8 mouse cellular contexts compared by ENCODE assay signal in genomic region chr2:127584436-127584858, GRCm38 (mm10). TPM values are rescaled to one million over a fixed set of nuclear protein-coding genes. Genes with fewer than 3 reads are reported as not detected.
A peak's percentile ranks its signal among the peaks of the same experiment; 100 is the strongest.
DNase-seq lines count a peak whose midpoint lies in the region; ATAC-seq and TF ChIP-seq lines count a peak whose summit lies in the region.

No protein-coding gene starts in this region.

- no peaks in the 10 kb centered on the region for H3K9me3 ChIP-seq in kidney, embryonic 14.5 days (ENCODE audit: control insufficient read depth, low read length)
- no peaks in the 10 kb centered on the region for H3K9me3 ChIP-seq in limb, embryonic 15.5 days

- peak overlapping the region; percentile 65 for H3K4me3 ChIP-seq in bone marrow macrophage, adult 2 months (ENCODE audit: insufficient read depth, low read length)
- H3K4me3 ChIP-seq in embryonic fibroblast, embryonic 13.5 days (ENCODE audit: insufficient read depth, low read length): peak overlapping the region; percentile 82
- peak overlapping the region; percentile 62 for H3K4me3 ChIP-seq in kidney, embryonic 14.5 days (ENCODE audit: low read length)
- peak overlapping the region; percentile 67 for H3K4me3 ChIP-seq in limb, embryonic 15.5 days

- H3K4me2 ChIP-seq in kidney, embryonic 14.5 days (replicated peaks; ENCODE audit: low read depth, low read length): peak overlapping the region; percentile 70
- peak overlapping the region; percentile 64 for H3K4me2 ChIP-seq in limb, embryonic 15.5 days

- peak overlapping the region; percentile 71 for H3K9ac ChIP-seq in kidney, embryonic 14.5 days (ENCODE audit: low read depth, low read length)
- peak overlapping the region; percentile 41 for H3K9ac ChIP-seq in limb, embryonic 15.5 days

- DNase-seq in A20 (ENCODE audit: low read depth, low spot score): peak; percentile 94
- peak; percentile 93 for DNase-seq in heart, adult 9 months (ENCODE audit: low spot score in 2 of 2)
- peak; percentile 57 to 79 for DNase-seq in monocyte, adult 2 months (ENCODE audit: low read depth in 1 of 2, low spot score in 2 of 2)
- peak; percentile 90 to 92 for DNase-seq in spleen, postnatal 36 days (ENCODE audit: low spot score in 2 of 2)

- no peaks in the 10 kb centered on the region; the same call in 1 of the 2 replicates for H3K27me3 ChIP-seq in kidney, embryonic 14.5 days (ENCODE audit: control insufficient read depth, insufficient read depth, low read length)
- no peaks in the 10 kb centered on the region for H3K27me3 ChIP-seq in limb, embryonic 15.5 days

- WGBS in kidney, embryonic 14.5 days: under 1% methylated on average over 24 of the region's 24 CpGs
- under 1% methylated on average over 24 of the region's 24 CpGs for WGBS in limb, embryonic 15.5 days

- H3K36me3 ChIP-seq in kidney, embryonic 14.5 days (ENCODE audit: control insufficient read depth, insufficient read depth, low read length): no peaks in the 10 kb centered on the region; the same call in 1 of the 2 replicates
- 0 out of 2 replicates have a peak, but pooled peaks cover 5% of the 10 kb centered on the region for H3K36me3 ChIP-seq in limb, embryonic 15.5 days

- TF ChIP-seq POLR2A in bone marrow macrophage, adult 2 months (IDR thresholded peaks at IDR 0.05; ENCODE audit: borderline replicate concordance, low read depth, low read length): no peak
- TF ChIP-seq POLR2A in embryonic fibroblast, embryonic 13.5 days (IDR thresholded peaks at IDR 0.05; ENCODE audit: low read depth, low read length): peak; percentile 96

- H3K27ac ChIP-seq in bone marrow macrophage, adult 2 months (ENCODE audit: insufficient read depth, low read depth, low read length): no peak overlapping the region
- no peak overlapping the region for H3K27ac ChIP-seq in embryonic fibroblast, embryonic 13.5 days (ENCODE audit: insufficient read depth, low read length)
- H3K27ac ChIP-seq in kidney, embryonic 14.5 days (ENCODE audit: low read depth, low read length): no peak overlapping the region
- H3K27ac ChIP-seq in limb, embryonic 15.5 days: no peak overlapping the region

- TF ChIP-seq CTCF in bone marrow macrophage, adult 2 months (IDR thresholded peaks at IDR 0.05; ENCODE audit: low read depth, low read length): no peak
- no peak for TF ChIP-seq CTCF in embryonic fibroblast, embryonic 13.5 days (IDR thresholded peaks at IDR 0.05; ENCODE audit: borderline replicate concordance, insufficient read depth, low read length)

- H3K4me1 ChIP-seq in bone marrow macrophage, adult 2 months (ENCODE audit: control insufficient read depth, insufficient read depth, low read length): peaks cover 25% of the 10 kb centered on the region
- no peaks in the 10 kb centered on the region for H3K4me1 ChIP-seq in embryonic fibroblast, embryonic 13.5 days (ENCODE audit: control insufficient read depth, insufficient read depth, low read length)
- peaks cover 14% of the 10 kb centered on the region for H3K4me1 ChIP-seq in kidney, embryonic 14.5 days (ENCODE audit: control insufficient read depth, insufficient read depth, low read length)
- peaks cover 31% of the 10 kb centered on the region for H3K4me1 ChIP-seq in limb, embryonic 15.5 days

- ATAC-seq in kidney, embryonic 14.5 days (ENCODE audit: low FRiP score, low TSS enrichment): peak; percentile 90
- ATAC-seq in limb, embryonic 15.5 days (ENCODE audit: insufficient number of reproducible peaks, low FRiP score, low TSS enrichment, low read depth): peak; percentile 73

RNA-seq across cellular contexts. Expression of gene Zfp661, which starts 2.4 kb away (rescaled TPM):
- polyA plus RNA-seq in bone marrow macrophage, adult 2 months (2012; ENCODE audit: insufficient read depth, insufficient read length, missing spikeins): 3.9 and 6.0 TPM in 2 replicates
- polyA plus RNA-seq in embryonic fibroblast, embryonic 13.5 days (2011; ENCODE audit: insufficient read length, low read depth, missing spikeins): 2.9 and 3.1 TPM in 2 replicates
- polyA plus RNA-seq in kidney, embryonic 14.5 days (2014; fragmentation: Nextera tagmentation; extraction: Ambion mirVana): 2.8 and 5.7 TPM in 2 replicates
- polyA plus RNA-seq in limb, embryonic 15.5 days (2015; fragmentation: Nextera tagmentation; extraction: Ambion mirVana): 4.7 and 5.8 TPM in 2 replicates

RNA-seq across cellular contexts. Expression of gene Mrps5, which starts 2.6 kb away (rescaled TPM):
- polyA plus RNA-seq in bone marrow macrophage, adult 2 months (2012; ENCODE audit: insufficient read depth, insufficient read length, missing spikeins): 50.9 and 51.2 TPM in 2 replicates
- 57.6 and 70.3 TPM in 2 replicates for polyA plus RNA-seq in embryonic fibroblast, embryonic 13.5 days (2011; ENCODE audit: insufficient read length, low read depth, missing spikeins)
- polyA plus RNA-seq in kidney, embryonic 14.5 days (2014; fragmentation: Nextera tagmentation; extraction: Ambion mirVana): 142 and 146 TPM in 2 replicates
- 116 and 123 TPM in 2 replicates for polyA plus RNA-seq in limb, embryonic 15.5 days (2015; fragmentation: Nextera tagmentation; extraction: Ambion mirVana)

RNA-seq across cellular contexts. Expression of gene Prom2, which starts 43.2 kb away (rescaled TPM):
- polyA plus RNA-seq in bone marrow macrophage, adult 2 months (2012; ENCODE audit: insufficient read depth, insufficient read length, missing spikeins): not detected in 2 replicates
- not detected in 2 replicates for polyA plus RNA-seq in embryonic fibroblast, embryonic 13.5 days (2011; ENCODE audit: insufficient read length, low read depth, missing spikeins)
- 1.4 and 1.9 TPM in 2 replicates for polyA plus RNA-seq in kidney, embryonic 14.5 days (2014; fragmentation: Nextera tagmentation; extraction: Ambion mirVana)
- 13.1 and 13.2 TPM in 2 replicates for polyA plus RNA-seq in limb, embryonic 15.5 days (2015; fragmentation: Nextera tagmentation; extraction: Ambion mirVana)
